Mouse (Mus musculus): ENCODE measurements around the gene Nr1i2. TPM values are rescaled to one million over a fixed set of nuclear protein-coding genes. Genes with fewer than 3 reads are reported as not detected.

Nr1i2 gene
- 0.09 and 0.28 TPM in 2 replicates for polyA plus RNA-seq (2012; rRNA removed)

GRCm38 (mm10) chr16:38294685-38295348, at the start of gene Nr1i2:
Gene Nr1i2 (minus strand): TSS chr16:38294824.

GRCm38 (mm10) chr16:38341396-38342324, 47.0 kb upstream of the Nr1i2 start, which contains the start of gene Maats1:
Gene Maats1 (minus strand): TSS chr16:38342143.

Other genes starting within 250 kb of the Nr1i2 start
- gene Gsk3b, start 205.8 kb downstream of the Nr1i2 start, polyA plus RNA-seq (2012; rRNA removed): 39.0 and 40.5 TPM in 2 replicates
- gene Maats1, start 47.3 kb upstream of the Nr1i2 start, polyA plus RNA-seq (2012; rRNA removed): 0.50 and 0.60 TPM in 2 replicates
- 119 and 221 TPM in 2 replicates for gene Cox17, start 52.2 kb upstream of the Nr1i2 start, polyA plus RNA-seq (2012; rRNA removed)
- gene Gm21987, start 52.2 kb upstream of the Nr1i2 start, polyA plus RNA-seq (2012; rRNA removed): not detected in 2 replicates
- gene Popdc2, start 67.4 kb upstream of the Nr1i2 start, polyA plus RNA-seq (2012; rRNA removed): 4.8 and 7.5 TPM in 2 replicates
- gene Pla1a, start 138.3 kb upstream of the Nr1i2 start, polyA plus RNA-seq (2012; rRNA removed): 0.26 and 0.34 TPM in 2 replicates
- gene Adprh, start 157.9 kb upstream of the Nr1i2 start, polyA plus RNA-seq (2012; rRNA removed): 63.0 and 70.7 TPM in 2 replicates
- gene Cd80, start 160.7 kb upstream of the Nr1i2 start, polyA plus RNA-seq (2012; rRNA removed): 0.24 and 0.35 TPM in 2 replicates
- gene Timmdc1, start 227.8 kb upstream of the Nr1i2 start, polyA plus RNA-seq (2012; rRNA removed): 21.6 and 33.7 TPM in 2 replicates